Mouse (Mus musculus): ENCODE results near the gene Aars2. TPM values are rescaled to one million over a fixed set of nuclear protein-coding genes. Genes with fewer than 3 reads are reported as not detected.

Gene Aars2
- total and polyA plus RNA-seq, 3 experiments = 14.4 to 63.5 (median 25.6) TPM

DNA sequence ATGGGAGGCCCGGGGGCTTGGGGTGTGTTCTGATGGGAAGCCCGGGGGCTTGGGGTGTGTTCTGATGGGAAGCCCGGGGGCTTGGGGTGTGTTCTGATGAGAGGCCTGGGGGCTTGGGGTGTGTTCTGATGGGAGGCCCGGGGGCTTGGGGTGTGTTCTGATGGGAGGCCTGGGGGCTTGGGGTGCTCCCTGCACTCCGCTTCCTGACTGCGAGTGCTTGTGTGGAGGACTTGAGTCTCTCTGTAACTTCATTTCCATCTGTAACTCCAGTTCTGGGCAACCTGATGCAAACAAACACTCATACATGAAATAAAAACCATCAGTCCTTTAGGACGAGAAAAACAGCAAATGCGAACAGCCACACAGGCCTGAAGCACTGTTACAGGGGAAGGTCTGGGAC, 47.6 kb upstream of the Aars2 start:
- no peaks in the 10 kb centered on the region for H3K79me2 ChIP-seq (ENCODE audit: control insufficient read depth, insufficient read depth, low read length, poor library complexity)
- H3K4me1 ChIP-seq (ENCODE audit: control insufficient read depth in 1 of 2, insufficient read depth in 2 of 2, low read length in 2 of 2) = no peaks in the 10 kb centered on the region
- no peak overlapping the region for H3K9ac ChIP-seq (ENCODE audit: control insufficient read depth, low read depth, low read length, poor library complexity, severe bottlenecking)
- DNase-seq (ENCODE audit: low read depth, low spot score) = no peak
- H3K4me3 ChIP-seq (ENCODE audit: control insufficient read depth in 1 of 2, insufficient read depth in 1 of 2, low read depth in 2 of 2, low read length in 2 of 2) = no peak overlapping the region
- TF ChIP-seq MXI1 (IDR thresholded peaks at IDR 0.05; ENCODE audit: low read depth, low read length) (no peak), HCFC1 (IDR thresholded peaks at IDR 0.05; ENCODE audit: low read depth, low read length) (no peak), NRF1 (IDR thresholded peaks at IDR 0.05; ENCODE audit: insufficient read depth, low read depth, low read length, poor library complexity, severe bottlenecking) (no peak), EP300 (IDR thresholded peaks at IDR 0.05; ENCODE audit: low read depth in 1 of 2, low read length in 2 of 2) (no peak), POLR2A (IDR thresholded peaks at IDR 0.05; ENCODE audit: control insufficient read depth in 1 of 2, insufficient read depth in 1 of 2, low read depth in 1 of 2, low read length in 2 of 2, poor library complexity in 1 of 2) (no peak), NELFE (IDR thresholded peaks at IDR 0.05; ENCODE audit: low read depth, low read length) (no peak), SIN3A (IDR thresholded peaks at IDR 0.05; ENCODE audit: low read length) (no peak), CHD2 (IDR thresholded peaks at IDR 0.05; ENCODE audit: low read length) (no peak), ZMIZ1 (IDR thresholded peaks at IDR 0.05; ENCODE audit: low read depth, low read length) (no peak), CTCF (IDR thresholded peaks at IDR 0.05 in 2 of 3, conservative IDR thresholded peaks at IDR 0.05 in 1 of 3; ENCODE audit: control insufficient read depth in 1 of 3, insufficient read depth in 1 of 3, low read depth in 2 of 3, low read length in 3 of 3, poor library complexity in 1 of 3, severe bottlenecking in 1 of 3) (no peak)
- no peaks in the 10 kb centered on the region; a peak in 1 of 4 replicates for H3K36me3 ChIP-seq (ENCODE audit: control insufficient read depth in 1 of 2, insufficient read depth in 2 of 2, low read length in 2 of 2)
- no peaks in the 10 kb centered on the region for H3K9me3 ChIP-seq (replicated peaks; ENCODE audit: insufficient read depth, low read length)
- H3K27ac ChIP-seq (ENCODE audit: control insufficient read depth, low read depth, low read length) = no peak overlapping the region
- no peaks in the 10 kb centered on the region for H3K27me3 ChIP-seq (ENCODE audit: control insufficient read depth in 1 of 2, insufficient read depth in 2 of 2, low read length in 2 of 2)

DNA sequence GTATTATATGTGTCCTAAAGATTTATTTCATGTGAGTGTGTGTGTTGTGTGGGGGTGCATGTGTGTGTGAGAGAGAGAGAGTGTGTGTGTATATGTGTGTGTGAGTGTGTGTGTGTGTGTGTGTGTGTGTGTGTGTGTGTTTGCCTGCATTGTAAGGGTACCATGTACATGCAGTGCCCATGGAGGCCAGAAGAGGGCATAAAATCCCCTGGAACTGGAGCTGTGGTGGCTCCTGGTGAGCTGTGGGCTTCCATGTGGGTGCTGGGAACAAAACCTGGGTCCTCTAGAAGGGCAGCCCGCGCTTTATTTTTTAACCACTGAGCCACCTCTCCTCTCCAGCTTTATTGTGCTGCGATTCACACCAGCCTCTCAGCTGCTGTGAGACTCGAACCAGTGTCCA, 44.1 kb upstream of the Aars2 start:
- no peak for DNase-seq (ENCODE audit: low read depth, low spot score)
- no peaks in the 10 kb centered on the region for H3K79me2 ChIP-seq (ENCODE audit: control insufficient read depth, insufficient read depth, low read length, poor library complexity)
- H3K4me3 ChIP-seq (ENCODE audit: control insufficient read depth in 1 of 2, insufficient read depth in 1 of 2, low read depth in 2 of 2, low read length in 2 of 2) = no peak overlapping the region
- H3K4me1 ChIP-seq (ENCODE audit: control insufficient read depth in 1 of 2, insufficient read depth in 2 of 2, low read length in 2 of 2) = no peaks in the 10 kb centered on the region
- H3K36me3 ChIP-seq (ENCODE audit: control insufficient read depth in 1 of 2, insufficient read depth in 2 of 2, low read length in 2 of 2) = no peaks in the 10 kb centered on the region; a peak in 1 of 4 replicates
- no peaks in the 10 kb centered on the region for H3K27me3 ChIP-seq (ENCODE audit: control insufficient read depth in 1 of 2, insufficient read depth in 2 of 2, low read length in 2 of 2)
- no peak overlapping the region for H3K9ac ChIP-seq (ENCODE audit: control insufficient read depth, low read depth, low read length, poor library complexity, severe bottlenecking)
- no peak overlapping the region for H3K27ac ChIP-seq (ENCODE audit: control insufficient read depth, low read depth, low read length)
- H3K9me3 ChIP-seq (replicated peaks; ENCODE audit: insufficient read depth, low read length) = no peaks in the 10 kb centered on the region
- TF ChIP-seq CTCF (IDR thresholded peaks at IDR 0.05 in 2 of 3, conservative IDR thresholded peaks at IDR 0.05 in 1 of 3; ENCODE audit: control insufficient read depth in 1 of 3, insufficient read depth in 1 of 3, low read depth in 2 of 3, low read length in 3 of 3, poor library complexity in 1 of 3, severe bottlenecking in 1 of 3) (peak in 2 of 3 experiments; percentile 26 to 29; a peak in 3 of 6 replicates), MXI1 (IDR thresholded peaks at IDR 0.05; ENCODE audit: low read depth, low read length) (no peak)

DNA sequence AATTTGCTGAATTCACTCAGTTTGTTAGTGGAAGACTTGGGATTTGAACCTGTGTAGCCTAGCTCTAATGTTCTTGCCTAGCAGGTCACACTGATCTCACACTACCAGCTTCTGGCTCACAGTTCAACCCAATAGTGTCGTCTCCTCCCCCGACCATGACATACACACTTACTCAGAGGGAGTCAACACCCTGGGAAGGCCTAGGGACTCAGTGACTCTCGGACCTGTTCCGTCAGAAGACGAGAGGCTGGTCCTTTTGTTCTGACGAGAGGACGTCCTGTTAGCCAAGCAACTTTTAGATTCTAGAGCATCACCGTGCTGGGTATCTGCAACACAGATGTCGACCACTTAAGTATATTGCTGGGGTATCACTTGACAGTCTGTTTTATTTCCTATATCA, 42.4 kb upstream of the Aars2 start:
- Histone ChIP-seq H3K4me1 (ENCODE audit: control insufficient read depth in 1 of 2, insufficient read depth in 2 of 2, low read length in 2 of 2) (no peaks in the 10 kb centered on the region), H3K4me3 (ENCODE audit: control insufficient read depth in 1 of 2, insufficient read depth in 1 of 2, low read depth in 2 of 2, low read length in 2 of 2) (no peak overlapping the region), H3K9me3 (replicated peaks; ENCODE audit: insufficient read depth, low read length) (no peaks in the 10 kb centered on the region), H3K36me3 (ENCODE audit: control insufficient read depth in 1 of 2, insufficient read depth in 2 of 2, low read length in 2 of 2) (no peaks in the 10 kb centered on the region), H3K9ac (ENCODE audit: control insufficient read depth, low read depth, low read length, poor library complexity, severe bottlenecking) (no peak overlapping the region), H3K27ac (ENCODE audit: control insufficient read depth, low read depth, low read length) (no peak overlapping the region), H3K79me2 (ENCODE audit: control insufficient read depth, insufficient read depth, low read length, poor library complexity) (no peaks in the 10 kb centered on the region), H3K27me3 (ENCODE audit: control insufficient read depth in 1 of 2, insufficient read depth in 2 of 2, low read length in 2 of 2) (no peaks in the 10 kb centered on the region)
- no peak for DNase-seq (ENCODE audit: low read depth, low spot score)
- TF ChIP-seq E2F4 (IDR thresholded peaks at IDR 0.05; ENCODE audit: borderline replicate concordance, low read depth, low read length) = no peak
- no peak for TF ChIP-seq TCF12 (IDR thresholded peaks at IDR 0.05; ENCODE audit: low read depth, low read length)
- no peak for TF ChIP-seq MXI1 (IDR thresholded peaks at IDR 0.05; ENCODE audit: low read depth, low read length)
- TF ChIP-seq MAZ (IDR thresholded peaks at IDR 0.05; ENCODE audit: low read depth, low read length) = no peak
- TF ChIP-seq CHD2 (IDR thresholded peaks at IDR 0.05; ENCODE audit: low read length) = no peak
- TF ChIP-seq SMC3 (IDR thresholded peaks at IDR 0.05; ENCODE audit: low read depth, low read length) = no peak
